Mouse (Mus musculus) embryonic facial prominence, embryonic 15.5 days (tissue): ENCODE measurements around the gene Prkcz. TPM values are rescaled to one million over a fixed set of nuclear protein-coding genes. Genes with fewer than 3 reads are reported as not detected.

ENCODE experiments used
- ATAC-seq: fragments of 200-750 bp; cut with Nextera tagmentation; 2 replicates; pipeline ENCODE4 v1.8.0; 2017; ENCODE audit warnings: low read depth, moderate TSS enrichment; ENCODE audit not compliant: insufficient number of reproducible peaks, low FRiP score, low TSS enrichment
- H3K27ac ChIP-seq: fragments of 300-500 bp; sonication (generic); replicated peaks from 2 replicates; pipeline ENCODE4 v1.5.1; 2015; ENCODE audit warnings: mild to moderate bottlenecking, inconsistent platforms
- H3K27me3 ChIP-seq: fragments of 300-500 bp; sonication (generic); 2 replicates; pipeline ENCODE4 v1.6.1; 2015; ENCODE audit warnings: inconsistent platforms
- H3K36me3 ChIP-seq: fragments of 300-500 bp; sonication (generic); 2 replicates; pipeline ENCODE4 v1.6.1; 2015; ENCODE audit warnings: mild to moderate bottlenecking, inconsistent platforms
- H3K4me1 ChIP-seq: fragments of 300-500 bp; sonication (generic); 2 replicates; pipeline ENCODE4 v1.6.1; 2015; ENCODE audit warnings: inconsistent platforms
- H3K4me2 ChIP-seq: fragments of 300-500 bp; sonication (generic); replicated peaks from 2 replicates; pipeline ENCODE4 v1.6.1; 2015; ENCODE audit warnings: mild to moderate bottlenecking, inconsistent platforms
- H3K4me3 ChIP-seq: fragments of 300-500 bp; sonication (generic); replicated peaks from 2 replicates; pipeline ENCODE4 v1.5.1; 2015; ENCODE audit warnings: mild to moderate bottlenecking, inconsistent platforms
- H3K9ac ChIP-seq: fragments of 300-500 bp; sonication (generic); 2 replicates; pipeline ENCODE4 v1.6.1; 2015; ENCODE audit warnings: inconsistent platforms
- H3K9me3 ChIP-seq: fragments of 300-500 bp; sonication (generic); replicated peaks from 2 replicates; pipeline ENCODE4 v1.6.1; 2016; ENCODE audit warnings: inconsistent platforms
- WGBS: fragments of 180-500 bp; shearing (Covaris S2); methylation state at CpG from one replicate; pipeline ENCODE4 v1.1.7; 2015; 5-methylcytosine and 5-hydroxymethylcytosine counted together
- polyA plus RNA-seq: library from polyadenylated mRNA; unstranded; fragments of >200 nt; fragmentation: Nextera tagmentation; extraction: Ambion mirVana; gene quantifications from 2 replicates; pipeline ENCODE4 v1.2.1, GENCODE M21; 2015

The Prkcz gene
- polyA plus RNA-seq, 1 experiment from 2014 or later = 12.4 TPM

- H3K9ac ChIP-seq = no peak overlapping the region
- H3K27ac ChIP-seq = peak overlapping the region; percentile 99
- ATAC-seq = no peak
- peaks cover 62% of the 10 kb centered on the region for H3K4me1 ChIP-seq
- no peaks in the 10 kb centered on the region for H3K9me3 ChIP-seq
- WGBS = 59% methylated on average over 12 of the region's 12 CpGs
- H3K4me2 ChIP-seq = no peak overlapping the region
- H3K27me3 ChIP-seq = no peaks in the 10 kb centered on the region
- H3K4me3 ChIP-seq = no peak overlapping the region
- H3K36me3 ChIP-seq = no peaks in the 10 kb centered on the region
Measured at GRCm38 (mm10) chr4:155236737-155237385, 124.3 kb downstream of the Prkcz start.

GRCm38 (mm10) chr4:155235311-155236119 is 125.6 kb downstream of the Prkcz start:
- H3K36me3 ChIP-seq = no peaks in the 10 kb centered on the region
- no peaks in the 10 kb centered on the region for H3K27me3 ChIP-seq
- peak; percentile 81 for ATAC-seq
- H3K4me1 ChIP-seq = peaks cover 62% of the 10 kb centered on the region
- peak overlapping the region; percentile 11 for H3K4me3 ChIP-seq
- peak overlapping the region; percentile 43 for H3K4me2 ChIP-seq
- WGBS = 6% methylated on average over 18 of the region's 18 CpGs
- H3K27ac ChIP-seq = peak overlapping the region; percentile 99
- H3K9me3 ChIP-seq = no peaks in the 10 kb centered on the region
- 0 out of 2 replicates have a peak overlapping the region, but pooled peaks have one; percentile 4 for H3K9ac ChIP-seq

GRCm38 (mm10) chr4:155234371-155235310 is 126.5 kb downstream of the Prkcz start:
- Histone ChIP-seq H3K4me3 (peak overlapping the region; percentile 11; the same call in 1 of the 2 replicates), H3K4me2 (peak overlapping the region; percentile 43), H3K27me3 (no peaks in the 10 kb centered on the region), H3K36me3 (no peaks in the 10 kb centered on the region), H3K9me3 (no peaks in the 10 kb centered on the region), H3K4me1 (peaks cover 62% of the 10 kb centered on the region), H3K9ac (0 out of 2 replicates have a peak overlapping the region, but pooled peaks have one; percentile 4), H3K27ac (peak overlapping the region; percentile 99)
- no peak for ATAC-seq
- WGBS = 37% methylated on average over 8 of the region's 8 CpGs

- ATAC-seq = peak; percentile 77
- Histone ChIP-seq H3K4me3 (no peak overlapping the region), H3K9ac (no peak overlapping the region), H3K9me3 (no peaks in the 10 kb centered on the region), H3K4me1 (peaks cover 62% of the 10 kb centered on the region), H3K4me2 (peak overlapping the region; percentile 43), H3K27ac (peak overlapping the region; percentile 99), H3K27me3 (no peaks in the 10 kb centered on the region), H3K36me3 (no peaks in the 10 kb centered on the region)
- 4% methylated on average over 10 of the region's 10 CpGs for WGBS
Measured at GRCm38 (mm10) chr4:155233878-155234277, 127.3 kb downstream of the Prkcz start.

- no peak for ATAC-seq
- no peak overlapping the region for H3K27ac ChIP-seq
- H3K36me3 ChIP-seq = no peaks in the 10 kb centered on the region
- H3K4me2 ChIP-seq = no peak overlapping the region
- no peak overlapping the region for H3K4me3 ChIP-seq
- peaks cover 15% of the 10 kb centered on the region for H3K4me1 ChIP-seq
- H3K9ac ChIP-seq = no peak overlapping the region
- no peaks in the 10 kb centered on the region for H3K27me3 ChIP-seq
- WGBS = 71% methylated on average over 5 of the region's 5 CpGs
- H3K9me3 ChIP-seq = no peaks in the 10 kb centered on the region
Measured at GRCm38 (mm10) chr4:155228461-155228860, 132.7 kb downstream of the Prkcz start.

- Histone ChIP-seq H3K4me2 (no peak overlapping the region), H3K27ac (no peak overlapping the region), H3K36me3 (no peaks in the 10 kb centered on the region), H3K4me3 (no peak overlapping the region), H3K9me3 (no peaks in the 10 kb centered on the region), H3K9ac (no peak overlapping the region), H3K27me3 (no peaks in the 10 kb centered on the region), H3K4me1 (peaks cover 13% of the 10 kb centered on the region)
- ATAC-seq = no peak
- WGBS = 75% methylated on average over 4 of the region's 4 CpGs
Measured at GRCm38 (mm10) chr4:155227986-155228385, 133.2 kb downstream of the Prkcz start.

- ATAC-seq = no peak
- 68% methylated on average over 5 of the region's 5 CpGs for WGBS
Measured at GRCm38 (mm10) chr4:155225918-155226317, 135.2 kb downstream of the Prkcz start.

GRCm38 (mm10) chr4:155223594-155224528 is 137.3 kb downstream of the Prkcz start:
- H3K9me3 ChIP-seq = no peaks in the 10 kb centered on the region
- no peak for ATAC-seq
- H3K36me3 ChIP-seq = no peaks in the 10 kb centered on the region
- peak overlapping the region; percentile 74 for H3K9ac ChIP-seq
- H3K4me2 ChIP-seq = peak overlapping the region; percentile 73
- H3K4me1 ChIP-seq = peaks cover 22% of the 10 kb centered on the region
- peak overlapping the region; percentile 87 for H3K4me3 ChIP-seq
- 30% methylated on average over 20 of the region's 20 CpGs for WGBS
- H3K27ac ChIP-seq = peak overlapping the region; percentile 97
- H3K27me3 ChIP-seq = no peaks in the 10 kb centered on the region

More at GRCm38 (mm10) chr4:155225918-155226317, 135.2 kb downstream of the Prkcz start:
- Histone ChIP-seq H3K27ac (no peak overlapping the region), H3K9me3 (no peaks in the 10 kb centered on the region), H3K4me3 (no peak overlapping the region), H3K4me2 (no peak overlapping the region), H3K9ac (no peak overlapping the region), H3K36me3 (no peaks in the 10 kb centered on the region), H3K27me3 (no peaks in the 10 kb centered on the region), H3K4me1 (peaks cover 8% of the 10 kb centered on the region)

- Histone ChIP-seq H3K4me1 (peaks cover 31% of the 10 kb centered on the region), H3K36me3 (no peaks in the 10 kb centered on the region), H3K4me3 (peak overlapping the region; percentile 87), H3K27ac (peak overlapping the region; percentile 97), H3K4me2 (peak overlapping the region; percentile 73), H3K27me3 (no peaks in the 10 kb centered on the region), H3K9me3 (no peaks in the 10 kb centered on the region), H3K9ac (peak overlapping the region; percentile 93)
- ATAC-seq = peak; percentile 99
- under 1% methylated on average over 73 of the region's 116 CpGs for WGBS
Measured at GRCm38 (mm10) chr4:155222841-155223593, 138.1 kb downstream of the Prkcz start.

GRCm38 (mm10) chr4:155222552-155222840 is 138.7 kb downstream of the Prkcz start, which contains the start of gene Ski:
TSS of gene Ski (minus strand) at chr4:155222592.
- no peaks in the 10 kb centered on the region for H3K27me3 ChIP-seq
- ATAC-seq = no peak
- H3K9me3 ChIP-seq = no peaks in the 10 kb centered on the region
- peaks cover 36% of the 10 kb centered on the region for H3K4me1 ChIP-seq
- H3K9ac ChIP-seq = peak within 1 kb of the TSS; percentile 93
- peak within 1 kb of the TSS; percentile 97 for H3K27ac ChIP-seq
- H3K36me3 ChIP-seq = no peaks in the 10 kb centered on the region
- H3K4me2 ChIP-seq = peak within 1 kb of the TSS; percentile 90
- peak within 1 kb of the TSS; percentile 87 for H3K4me3 ChIP-seq
- WGBS = 0% methylated on average over 25 of the region's 63 CpGs
